Mouse (Mus musculus): ENCODE results near the gene Galnt2. TPM values are rescaled to one million over a fixed set of nuclear protein-coding genes. Genes with fewer than 3 reads are reported as not detected.

Gene Galnt2
- total and polyA plus RNA-seq, 3 experiments: 18.6 to 27.3 (median 23.6) TPM

- TF ChIP-seq CHD2 (IDR thresholded peaks at IDR 0.05; ENCODE audit: low read length) (no peak), USF2 (conservative IDR thresholded peaks at IDR 0.05; ENCODE audit: low read depth, low read length) (no peak), EP300 (IDR thresholded peaks at IDR 0.05; ENCODE audit: low read length) (no peak), RCOR1 (conservative IDR thresholded peaks at IDR 0.05; ENCODE audit: low read depth, low read length) (no peak)
- Histone ChIP-seq H3K79me2 (replicated peaks; ENCODE audit: control insufficient read depth, extremely low read depth, insufficient read depth, poor library complexity, severe bottlenecking) (no peaks in the 10 kb centered on the region), H3K4me2 (ENCODE audit: insufficient read depth, low read depth, poor library complexity, severe bottlenecking) (no peak overlapping the region), H3K27ac (ENCODE audit: insufficient read depth, low read depth) (no peak overlapping the region), H3K9me3 (replicated peaks; ENCODE audit: low read length) (no peaks in the 10 kb centered on the region), H3K27me3 (replicated peaks) (no peaks in the 10 kb centered on the region), H3K36me3 (replicated peaks in 1 of 2; ENCODE audit: control insufficient read depth in 1 of 2, insufficient read depth in 1 of 2, low read length in 1 of 2) (peaks cover 66 to 95% of the 10 kb centered on the region in 2 experiments), H3K4me1 (ENCODE audit: control insufficient read depth in 1 of 2, insufficient read depth in 2 of 2) (no peaks in the 10 kb centered on the region), H3K4me3 (replicated peaks in 1 of 3; ENCODE audit: low read depth in 2 of 3, low read length in 2 of 3, poor library complexity in 1 of 3) (no peak overlapping the region), H3K9ac (ENCODE audit: insufficient read depth, low read depth) (no peak overlapping the region)
- no peak for DNase-seq (ENCODE audit: extremely low read depth)
- dilution Hi-C loops (cut with MboI; ENCODE audit: extremely low pct_ligation_motif_present, extremely low pct_unique_long_range_greater_than_20kb, low sequenced_read_pairs) (no loop called here), in situ Hi-C loops (cut with MboI; ENCODE audit: low pct_ligation_motif_present, low pct_unique_long_range_greater_than_20kb, low sequenced_read_pairs) (no loop called here)
These were observed 100.5 kb downstream of the Galnt2 start for GRCm38 (mm10) chr8:124331706-124332105.

DNA sequence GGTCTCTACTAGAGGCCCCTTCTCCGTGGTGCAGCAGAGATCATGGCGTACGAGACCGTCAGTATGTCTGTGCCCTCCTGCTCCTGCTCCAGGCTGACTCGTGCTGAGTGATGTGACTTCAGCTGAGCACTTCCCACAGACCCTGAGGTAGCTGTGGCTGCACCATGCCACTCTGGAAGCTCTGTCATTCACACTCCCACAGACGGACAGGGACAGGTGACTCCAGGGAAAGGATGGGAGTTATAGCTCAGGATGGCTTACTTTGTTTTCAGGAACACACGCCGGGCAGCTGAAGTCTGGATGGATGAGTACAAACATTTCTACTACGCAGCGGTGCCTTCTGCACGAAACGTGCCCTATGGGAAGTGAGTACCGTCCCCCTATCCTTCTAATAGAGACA lies 105.1 kb downstream of the Galnt2 start:
- Histone ChIP-seq H3K27me3 (replicated peaks) (no peaks in the 10 kb centered on the region), H3K27ac (ENCODE audit: insufficient read depth, low read depth) (no peak overlapping the region), H3K4me3 (replicated peaks in 1 of 3; ENCODE audit: low read depth in 2 of 3, low read length in 2 of 3, poor library complexity in 1 of 3) (no peak overlapping the region), H3K4me1 (ENCODE audit: control insufficient read depth in 1 of 2, insufficient read depth in 2 of 2) (0 out of 4 replicates have a peak, but pooled peaks cover 0 to under 1% of the 10 kb centered on the region in 2 experiments), H3K79me2 (replicated peaks; ENCODE audit: control insufficient read depth, extremely low read depth, insufficient read depth, poor library complexity, severe bottlenecking) (no peaks in the 10 kb centered on the region), H3K9me3 (replicated peaks; ENCODE audit: low read length) (no peaks in the 10 kb centered on the region), H3K9ac (ENCODE audit: insufficient read depth, low read depth) (no peak overlapping the region), H3K4me2 (ENCODE audit: insufficient read depth, low read depth, poor library complexity, severe bottlenecking) (no peak overlapping the region), H3K36me3 (replicated peaks in 1 of 2; ENCODE audit: control insufficient read depth in 1 of 2, insufficient read depth in 1 of 2, low read length in 1 of 2) (peaks cover 72 to 100% of the 10 kb centered on the region in 2 experiments)
- DNase-seq (ENCODE audit: extremely low read depth): no peak
- dilution Hi-C loops (cut with MboI; ENCODE audit: extremely low pct_ligation_motif_present, extremely low pct_unique_long_range_greater_than_20kb, low sequenced_read_pairs) (no loop called here), in situ Hi-C loops (cut with MboI; ENCODE audit: low pct_ligation_motif_present, low pct_unique_long_range_greater_than_20kb, low sequenced_read_pairs) (no loop called here)
- TF ChIP-seq CHD2 (IDR thresholded peaks at IDR 0.05; ENCODE audit: low read length) (no peak), NRF1 (IDR thresholded peaks at IDR 0.05; ENCODE audit: low read depth, low read length) (no peak), GABPA (IDR thresholded peaks at IDR 0.05; ENCODE audit: insufficient replicate concordance, low read depth, low read length) (no peak), MAZ (IDR thresholded peaks at IDR 0.05; ENCODE audit: low read depth, low read length) (no peak)

GRCm38 (mm10) chr8:124339742-124340141 lies 108.6 kb downstream of the Galnt2 start:
- H3K9me3 ChIP-seq (replicated peaks; ENCODE audit: low read length): no peaks in the 10 kb centered on the region
- dilution Hi-C loops (cut with MboI; ENCODE audit: extremely low pct_ligation_motif_present, extremely low pct_unique_long_range_greater_than_20kb, low sequenced_read_pairs): no loop called here
- no peak overlapping the region for H3K9ac ChIP-seq (ENCODE audit: insufficient read depth, low read depth)
- no peak overlapping the region for H3K27ac ChIP-seq (ENCODE audit: insufficient read depth, low read depth)
- in situ Hi-C loops (cut with MboI; ENCODE audit: low pct_ligation_motif_present, low pct_unique_long_range_greater_than_20kb, low sequenced_read_pairs): no loop called here
- no peak overlapping the region for H3K4me2 ChIP-seq (ENCODE audit: insufficient read depth, low read depth, poor library complexity, severe bottlenecking)
- TF ChIP-seq MEF2A (IDR thresholded peaks at IDR 0.05; ENCODE audit: borderline replicate concordance, low read depth, low read length) (no peak), POLR2A (IDR thresholded peaks at IDR 0.05; ENCODE audit: low read depth, low read length) (no peak), RCOR1 (conservative IDR thresholded peaks at IDR 0.05; ENCODE audit: low read depth, low read length) (no peak)
- no peak overlapping the region for H3K4me3 ChIP-seq (replicated peaks in 1 of 3; ENCODE audit: low read depth in 2 of 3, low read length in 2 of 3, poor library complexity in 1 of 3)
- no peak for DNase-seq (ENCODE audit: extremely low read depth)
- H3K4me1 ChIP-seq (ENCODE audit: control insufficient read depth in 1 of 2, insufficient read depth in 2 of 2): peaks cover 15 to 31% of the 10 kb centered on the region in 2 experiments
- H3K36me3 ChIP-seq (replicated peaks in 1 of 2; ENCODE audit: control insufficient read depth in 1 of 2, insufficient read depth in 1 of 2, low read length in 1 of 2): peaks cover 78 to 97% of the 10 kb centered on the region in 2 experiments
- no peaks in the 10 kb centered on the region for H3K27me3 ChIP-seq (replicated peaks)
- no peaks in the 10 kb centered on the region for H3K79me2 ChIP-seq (replicated peaks; ENCODE audit: control insufficient read depth, extremely low read depth, insufficient read depth, poor library complexity, severe bottlenecking)

Measured in CH12.LX (cell line).